Mouse (Mus musculus) hindbrain, embryonic 13.5 days (tissue): ENCODE results near the gene Rnf43. TPM values are rescaled to one million over a fixed set of nuclear protein-coding genes. Genes with fewer than 3 reads are reported as not detected.

Experiments used
- ATAC-seq: fragments of 200-750 bp; cut with Nextera tagmentation; 2 replicates; pipeline ENCODE4 v1.8.0; 2017; ENCODE audit warnings: moderate TSS enrichment; ENCODE audit not compliant: low FRiP score
- H3K27ac ChIP-seq: fragments of 300-500 bp; sonication (generic); 2 replicates; pipeline ENCODE4 v1.5.1; 2015; ENCODE audit warnings: inconsistent platforms, mild to moderate bottlenecking, moderate library complexity
- H3K27me3 ChIP-seq: fragments of 300-500 bp; sonication (generic); 2 replicates; pipeline ENCODE4 v1.6.1; 2015; ENCODE audit warnings: mild to moderate bottlenecking, inconsistent platforms
- H3K36me3 ChIP-seq: fragments of 300-500 bp; sonication (generic); 2 replicates; pipeline ENCODE4 v1.6.1; 2015; ENCODE audit warnings: mild to moderate bottlenecking, inconsistent platforms
- H3K4me1 ChIP-seq: fragments of 300-500 bp; sonication (generic); replicated peaks from 2 replicates; pipeline ENCODE4 v1.6.1; 2015; ENCODE audit warnings: inconsistent platforms
- H3K4me2 ChIP-seq: fragments of 300-500 bp; sonication (generic); 2 replicates; pipeline ENCODE4 v1.6.1; 2015; ENCODE audit warnings: inconsistent platforms, mild to moderate bottlenecking, moderate library complexity
- H3K4me3 ChIP-seq: fragments of 300-500 bp; sonication (generic); 2 replicates; pipeline ENCODE4 v1.5.1; 2015; ENCODE audit warnings: mild to moderate bottlenecking, inconsistent platforms
- H3K9ac ChIP-seq: fragments of 300-500 bp; sonication (generic); 2 replicates; pipeline ENCODE4 v1.6.1; 2015; ENCODE audit warnings: mild to moderate bottlenecking, inconsistent platforms
- H3K9me3 ChIP-seq: fragments of 300-500 bp; sonication (generic); 2 replicates; pipeline ENCODE4 v1.6.1; 2016; ENCODE audit warnings: inconsistent platforms
- WGBS: fragments of 180-500 bp; shearing (Covaris S2); methylation state at CpG from one replicate; pipeline ENCODE4 v1.1.7; 2015; 5-methylcytosine and 5-hydroxymethylcytosine counted together
- polyA plus RNA-seq: library from polyadenylated mRNA; unstranded; fragments of >200 nt; fragmentation: Nextera tagmentation; extraction: Ambion mirVana; gene quantifications from 2 replicates; pipeline ENCODE4 v1.2.1, GENCODE M21; 2015

Rnf43 gene
- polyA plus RNA-seq, 1 experiment from 2014 or later, result 0.75 TPM

GRCm38 (mm10) chr11:87751031-87751430 lies 88.5 kb downstream of the Rnf43 start:
- 81% methylated on average over 8 of the region's 8 CpGs for WGBS

GRCm38 (mm10) chr11:87751491-87751966 lies 89.0 kb downstream of the Rnf43 start:
- H3K4me1 ChIP-seq, result no peaks in the 10 kb centered on the region
- H3K9me3 ChIP-seq, result no peaks in the 10 kb centered on the region
- no peak overlapping the region for H3K9ac ChIP-seq
- ATAC-seq, result no peak
- WGBS, result 78% methylated on average over 4 of the region's 4 CpGs
- no peak overlapping the region for H3K27ac ChIP-seq
- H3K27me3 ChIP-seq, result 0 out of 2 replicates have a peak, but pooled peaks cover 8% of the 10 kb centered on the region
- H3K4me2 ChIP-seq, result no peak overlapping the region
- H3K36me3 ChIP-seq, result no peaks in the 10 kb centered on the region
- H3K4me3 ChIP-seq, result no peak overlapping the region

More at GRCm38 (mm10) chr11:87751031-87751430, 88.5 kb downstream of the Rnf43 start:
- H3K9ac ChIP-seq, result no peak overlapping the region
- no peak overlapping the region for H3K4me3 ChIP-seq
- no peak overlapping the region for H3K27ac ChIP-seq
- H3K27me3 ChIP-seq, result 0 out of 2 replicates have a peak, but pooled peaks cover 8% of the 10 kb centered on the region
- no peaks in the 10 kb centered on the region for H3K36me3 ChIP-seq
- no peaks in the 10 kb centered on the region for H3K9me3 ChIP-seq
- ATAC-seq, result no peak
- no peaks in the 10 kb centered on the region for H3K4me1 ChIP-seq
- no peak overlapping the region for H3K4me2 ChIP-seq

- WGBS, result 83% methylated on average over 1 of the region's 1 CpGs
- Histone ChIP-seq H3K9me3 (no peaks in the 10 kb centered on the region), H3K4me3 (no peak overlapping the region), H3K4me2 (no peak overlapping the region), H3K27ac (no peak overlapping the region), H3K36me3 (no peaks in the 10 kb centered on the region), H3K9ac (no peak overlapping the region), H3K4me1 (no peaks in the 10 kb centered on the region), H3K27me3 (peaks cover 12% of the 10 kb centered on the region; the same call in 1 of the 2 replicates)
- ATAC-seq, result no peak
Measured at GRCm38 (mm10) chr11:87752307-87752706, 89.8 kb downstream of the Rnf43 start.

- H3K4me1 ChIP-seq, result no peaks in the 10 kb centered on the region
- H3K4me2 ChIP-seq, result no peak overlapping the region
- no peak overlapping the region for H3K4me3 ChIP-seq
- H3K9ac ChIP-seq, result no peak overlapping the region
- ATAC-seq, result no peak
- H3K36me3 ChIP-seq, result no peaks in the 10 kb centered on the region
- H3K9me3 ChIP-seq, result no peaks in the 10 kb centered on the region
- 88% methylated on average over 8 of the region's 8 CpGs for WGBS
- H3K27me3 ChIP-seq, result peaks cover 15% of the 10 kb centered on the region; the same call in 1 of the 2 replicates
- no peak overlapping the region for H3K27ac ChIP-seq
Measured at GRCm38 (mm10) chr11:87753255-87753654, 90.7 kb downstream of the Rnf43 start.

GRCm38 (mm10) chr11:87753891-87754501 lies 91.5 kb downstream of the Rnf43 start:
- H3K9me3 ChIP-seq, result no peaks in the 10 kb centered on the region
- peaks cover 10% of the 10 kb centered on the region; the same call in 1 of the 2 replicates for H3K27me3 ChIP-seq
- no peaks in the 10 kb centered on the region for H3K36me3 ChIP-seq
- H3K4me3 ChIP-seq, result no peak overlapping the region
- no peak overlapping the region for H3K9ac ChIP-seq
- H3K4me2 ChIP-seq, result no peak overlapping the region
- no peak for ATAC-seq
- H3K4me1 ChIP-seq, result no peaks in the 10 kb centered on the region
- H3K27ac ChIP-seq, result no peak overlapping the region
- 90% methylated on average over 5 of the region's 5 CpGs for WGBS

- no peak for ATAC-seq
- Histone ChIP-seq H3K9ac (no peak overlapping the region), H3K4me3 (no peak overlapping the region), H3K4me1 (peaks cover 2% of the 10 kb centered on the region), H3K27ac (no peak overlapping the region), H3K4me2 (no peak overlapping the region), H3K9me3 (no peaks in the 10 kb centered on the region), H3K36me3 (no peaks in the 10 kb centered on the region), H3K27me3 (peaks cover 6% of the 10 kb centered on the region; the same call in 1 of the 2 replicates)
- WGBS, result 74% methylated on average over 5 of the region's 5 CpGs
Measured at GRCm38 (mm10) chr11:87754603-87755002, 92.1 kb downstream of the Rnf43 start.

GRCm38 (mm10) chr11:87755360-87756017 lies 93.0 kb downstream of the Rnf43 start:
- peaks cover 9% of the 10 kb centered on the region for H3K4me1 ChIP-seq
- ATAC-seq, result no peak
- peaks cover 6% of the 10 kb centered on the region; the same call in 1 of the 2 replicates for H3K27me3 ChIP-seq
- no peak overlapping the region for H3K4me3 ChIP-seq
- H3K4me2 ChIP-seq, result no peak overlapping the region
- no peak overlapping the region for H3K9ac ChIP-seq
- H3K9me3 ChIP-seq, result no peaks in the 10 kb centered on the region
- 80% methylated on average over 17 of the region's 17 CpGs for WGBS
- no peak overlapping the region for H3K27ac ChIP-seq
- H3K36me3 ChIP-seq, result no peaks in the 10 kb centered on the region

- H3K27me3 ChIP-seq, result peaks cover 9% of the 10 kb centered on the region
- no peak for ATAC-seq
- H3K4me2 ChIP-seq, result no peak overlapping the region
- peaks cover 17% of the 10 kb centered on the region for H3K4me1 ChIP-seq
- no peaks in the 10 kb centered on the region for H3K36me3 ChIP-seq
- H3K9me3 ChIP-seq, result no peaks in the 10 kb centered on the region
- no peak overlapping the region for H3K4me3 ChIP-seq
- H3K9ac ChIP-seq, result no peak overlapping the region
- H3K27ac ChIP-seq, result no peak overlapping the region
- WGBS, result 91% methylated on average over 15 of the region's 15 CpGs
Measured at GRCm38 (mm10) chr11:87756251-87756820, 93.8 kb downstream of the Rnf43 start.

- H3K36me3 ChIP-seq, result no peaks in the 10 kb centered on the region
- peaks cover 27% of the 10 kb centered on the region for H3K4me1 ChIP-seq
- peaks cover 19% of the 10 kb centered on the region for H3K27me3 ChIP-seq
- no peak overlapping the region for H3K27ac ChIP-seq
- WGBS, result 86% methylated on average over 25 of the region's 25 CpGs
- no peak overlapping the region for H3K9ac ChIP-seq
- no peak overlapping the region for H3K4me3 ChIP-seq
- no peaks in the 10 kb centered on the region for H3K9me3 ChIP-seq
- no peak overlapping the region for H3K4me2 ChIP-seq
- no peak for ATAC-seq
Measured at GRCm38 (mm10) chr11:87757001-87757954, 94.8 kb downstream of the Rnf43 start.

- no peak for ATAC-seq
- Histone ChIP-seq H3K4me2 (no peak overlapping the region), H3K4me1 (peaks cover 37% of the 10 kb centered on the region), H3K36me3 (no peaks in the 10 kb centered on the region), H3K27ac (no peak overlapping the region), H3K9me3 (no peaks in the 10 kb centered on the region), H3K27me3 (peaks cover 27% of the 10 kb centered on the region), H3K4me3 (no peak overlapping the region), H3K9ac (no peak overlapping the region)
- 84% methylated on average over 7 of the region's 7 CpGs for WGBS
Measured at GRCm38 (mm10) chr11:87758161-87758911, 95.8 kb downstream of the Rnf43 start.

- no peak overlapping the region for H3K4me3 ChIP-seq
- no peak overlapping the region for H3K27ac ChIP-seq
- 79% methylated on average over 4 of the region's 4 CpGs for WGBS
- H3K27me3 ChIP-seq, result peaks cover 27% of the 10 kb centered on the region
- no peak for ATAC-seq
- no peak overlapping the region for H3K9ac ChIP-seq
- no peaks in the 10 kb centered on the region for H3K9me3 ChIP-seq
- H3K4me2 ChIP-seq, result 0 out of 2 replicates have a peak overlapping the region, but pooled peaks have one; percentile 95
- H3K36me3 ChIP-seq, result no peaks in the 10 kb centered on the region
- peaks cover 45% of the 10 kb centered on the region for H3K4me1 ChIP-seq
Measured at GRCm38 (mm10) chr11:87758957-87759608, 96.6 kb downstream of the Rnf43 start.
